Mouse (Mus musculus): Measurements from ENCODE around the gene Alg9. TPM values are rescaled to one million over a fixed set of nuclear protein-coding genes. Genes with fewer than 3 reads are reported as not detected.

Alg9 gene
- polyA plus RNA-seq, 1 experiment from 2014 or later: 53.5 TPM

GRCm38 (mm10) chr9:50742744-50743143, 32.1 kb upstream of the Alg9 start:
- no peak for ATAC-seq
- Histone ChIP-seq H3K4me2 (replicated peaks) (no peak overlapping the region), H3K4me3 (replicated peaks) (no peak overlapping the region), H3K4me1 (replicated peaks) (peaks cover 17% of the 10 kb centered on the region), H3K27me3 (peaks cover 13% of the 10 kb centered on the region; the same call in 1 of the 2 replicates), H3K36me3 (no peaks in the 10 kb centered on the region), H3K9ac (replicated peaks) (no peak overlapping the region), H3K9me3 (no peaks in the 10 kb centered on the region), H3K27ac (no peak overlapping the region)
- 77% methylated on average over 2 of the region's 2 CpGs for WGBS

DNA sequence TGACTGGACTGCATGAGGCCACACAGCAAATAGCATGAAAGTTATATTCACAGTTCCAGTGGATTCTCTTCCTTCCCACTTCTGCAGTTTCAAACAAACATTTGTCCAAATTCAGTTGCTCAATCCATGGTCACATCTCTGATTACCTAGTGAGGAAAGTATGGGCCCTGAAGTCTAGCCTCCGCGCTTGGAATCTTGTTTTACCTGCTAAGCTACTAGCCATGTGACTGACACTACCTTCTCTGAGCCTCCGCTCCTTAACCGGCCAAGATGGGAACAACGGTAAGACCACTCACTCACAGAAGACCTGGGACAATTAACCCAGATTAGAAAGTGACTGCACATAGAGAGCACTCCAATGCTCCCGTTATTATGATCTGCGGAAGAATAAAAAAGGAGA, 29.0 kb upstream of the Alg9 start:
- ATAC-seq: no peak
- 15% methylated on average over 7 of the region's 7 CpGs for WGBS
- Histone ChIP-seq H3K27me3 (peaks cover 13% of the 10 kb centered on the region; the same call in 1 of the 2 replicates), H3K9ac (replicated peaks) (no peak overlapping the region; the same call in 1 of the 2 replicates), H3K4me3 (replicated peaks) (peak overlapping the region; percentile 37), H3K9me3 (no peaks in the 10 kb centered on the region), H3K36me3 (no peaks in the 10 kb centered on the region), H3K27ac (no peak overlapping the region), H3K4me2 (replicated peaks) (peak overlapping the region; percentile 57), H3K4me1 (replicated peaks) (peaks cover 9% of the 10 kb centered on the region; the same call in 1 of the 2 replicates)

DNA sequence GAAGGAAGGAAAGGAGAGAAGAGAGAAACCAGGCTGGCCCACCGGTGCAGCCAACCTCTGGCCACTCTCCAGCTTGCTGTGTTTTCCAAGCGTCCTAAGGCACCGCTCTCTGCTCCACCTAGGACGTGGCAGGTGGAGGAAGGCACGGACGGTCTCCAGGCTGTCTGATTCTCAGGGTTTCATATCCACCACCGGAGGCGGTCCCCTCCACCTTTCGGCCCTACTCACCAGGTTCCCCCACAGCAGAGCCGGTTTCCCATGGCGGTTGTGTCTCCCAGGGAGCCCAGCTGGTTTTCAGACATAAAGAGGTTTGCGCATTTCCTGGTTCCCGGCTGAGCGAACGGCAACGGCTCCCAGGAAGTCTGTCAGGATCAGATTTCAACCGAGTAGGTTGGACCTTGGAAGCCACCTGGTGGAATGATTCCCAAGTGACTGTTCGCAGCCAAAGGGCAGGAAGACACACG, 28.6 kb upstream of the Alg9 start, which contains the start of gene 2310030G06Rik:
2310030G06Rik (minus strand) TSS at position 323 of the 464 bp plus-strand sequence.
- peak within 1 kb of the TSS; percentile 37 for H3K4me3 ChIP-seq (replicated peaks)
- peak within 1 kb of the TSS; percentile 30; the same call in 1 of the 2 replicates for H3K9ac ChIP-seq (replicated peaks)
- H3K27ac ChIP-seq: no peak within 1 kb of the TSS
- peak within 1 kb of the TSS; percentile 57 for H3K4me2 ChIP-seq (replicated peaks)
- H3K4me1 ChIP-seq (replicated peaks): peaks cover 9% of the 10 kb centered on the region; the same call in 1 of the 2 replicates
- H3K36me3 ChIP-seq: no peaks in the 10 kb centered on the region
- H3K9me3 ChIP-seq: no peaks in the 10 kb centered on the region
- peaks cover 13% of the 10 kb centered on the region; the same call in 1 of the 2 replicates for H3K27me3 ChIP-seq
- ATAC-seq: no peak
- 2% methylated on average over 19 of the region's 19 CpGs for WGBS

GRCm38 (mm10) chr9:50750706-50751105, 24.1 kb upstream of the Alg9 start:
- Histone ChIP-seq H3K36me3 (no peaks in the 10 kb centered on the region), H3K9me3 (no peaks in the 10 kb centered on the region), H3K27me3 (peaks cover 13% of the 10 kb centered on the region; the same call in 1 of the 2 replicates), H3K4me1 (replicated peaks) (peaks cover 9% of the 10 kb centered on the region; the same call in 1 of the 2 replicates), H3K27ac (no peak overlapping the region), H3K9ac (replicated peaks) (no peak overlapping the region), H3K4me3 (replicated peaks) (no peak overlapping the region), H3K4me2 (replicated peaks) (no peak overlapping the region)
- no peak for ATAC-seq
- 75% methylated on average over 6 of the region's 6 CpGs for WGBS

- no peak for ATAC-seq
- no peak within 1 kb of the TSS for H3K9ac ChIP-seq (replicated peaks)
- WGBS: 78% methylated on average over 22 of the region's 22 CpGs
- H3K36me3 ChIP-seq: no peaks in the 10 kb centered on the region
- H3K27me3 ChIP-seq: 0 out of 2 replicates have a peak, but pooled peaks cover 10% of the 10 kb centered on the region
- peaks cover 3% of the 10 kb centered on the region; the same call in 1 of the 2 replicates for H3K4me1 ChIP-seq (replicated peaks)
- no peak within 1 kb of the TSS for H3K4me2 ChIP-seq (replicated peaks)
- H3K4me3 ChIP-seq (replicated peaks): no peak within 1 kb of the TSS
- no peak within 1 kb of the TSS for H3K27ac ChIP-seq
- H3K9me3 ChIP-seq: no peaks in the 10 kb centered on the region
These were observed 23.5 kb upstream of the Alg9 start, which contains the start of gene Cryab for GRCm38 (mm10) chr9:50751323-50751722. TSS of gene Cryab (plus strand) at chr9:50751325.

GRCm38 (mm10) chr9:50752054-50752602, 22.7 kb upstream of the Alg9 start, which contains the start of gene Hspb2:
TSS of gene Hspb2 (minus strand) at chr9:50752354.
- H3K9ac ChIP-seq (replicated peaks): no peak within 1 kb of the TSS
- WGBS: 69% methylated on average over 14 of the region's 14 CpGs
- no peak within 1 kb of the TSS for H3K4me2 ChIP-seq (replicated peaks)
- H3K9me3 ChIP-seq: no peaks in the 10 kb centered on the region
- H3K36me3 ChIP-seq: no peaks in the 10 kb centered on the region
- H3K4me3 ChIP-seq (replicated peaks): no peak within 1 kb of the TSS
- H3K27ac ChIP-seq: no peak within 1 kb of the TSS
- no peaks in the 10 kb centered on the region for H3K4me1 ChIP-seq (replicated peaks)
- 0 out of 2 replicates have a peak, but pooled peaks cover 4% of the 10 kb centered on the region for H3K27me3 ChIP-seq
- ATAC-seq: no peak

DNA sequence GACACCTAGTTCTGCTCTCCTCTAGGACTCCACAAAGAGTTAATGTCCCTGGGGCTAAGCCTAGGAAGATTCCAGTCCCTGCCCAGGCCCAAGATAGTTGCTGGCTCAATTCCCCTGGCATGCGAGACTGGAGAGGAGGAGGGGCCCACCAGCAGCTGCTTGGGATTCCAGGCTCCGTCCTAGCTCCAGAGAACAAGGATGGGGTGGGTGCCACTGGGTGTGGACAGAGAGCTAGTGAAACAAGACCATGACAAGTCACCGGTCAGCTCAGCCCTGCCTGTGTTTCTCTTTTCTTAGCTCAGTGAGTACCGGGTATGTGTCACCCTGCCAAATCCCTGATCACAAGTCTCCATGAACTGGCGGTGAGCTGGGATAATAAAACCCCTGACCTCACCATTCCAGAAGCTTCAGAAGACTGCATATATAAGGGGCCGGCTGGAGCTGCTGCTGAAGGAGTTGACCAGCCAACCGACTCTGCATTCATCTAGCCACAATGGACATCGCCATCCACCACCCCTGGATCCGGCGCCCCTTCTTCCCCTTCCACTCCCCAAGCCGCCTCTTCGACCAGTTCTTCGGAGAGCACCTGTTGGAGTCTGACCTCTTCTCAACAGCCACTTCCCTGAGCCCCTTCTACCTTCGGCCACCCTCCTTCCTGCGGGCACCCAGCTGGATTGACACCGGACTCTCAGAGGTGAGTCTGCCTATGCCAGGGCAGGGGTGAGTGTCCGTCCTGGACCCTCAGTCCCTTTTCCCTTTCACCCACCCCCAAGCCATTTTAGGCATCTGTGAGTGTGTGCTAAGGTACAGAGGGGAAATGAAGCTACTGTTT, 21.8 kb upstream of the Alg9 start:
- Histone ChIP-seq H3K27me3 (no peaks in the 10 kb centered on the region), H3K27ac (no peak overlapping the region), H3K4me3 (replicated peaks) (no peak overlapping the region), H3K36me3 (no peaks in the 10 kb centered on the region), H3K4me1 (replicated peaks) (no peaks in the 10 kb centered on the region), H3K9ac (replicated peaks) (no peak overlapping the region), H3K9me3 (no peaks in the 10 kb centered on the region), H3K4me2 (replicated peaks) (no peak overlapping the region)
- ATAC-seq: no peak
- 70% methylated on average over 17 of the region's 17 CpGs for WGBS

- Histone ChIP-seq H3K27ac (no peak overlapping the region), H3K9ac (replicated peaks) (no peak overlapping the region), H3K9me3 (no peaks in the 10 kb centered on the region), H3K4me1 (replicated peaks) (no peaks in the 10 kb centered on the region), H3K36me3 (no peaks in the 10 kb centered on the region), H3K4me3 (replicated peaks) (no peak overlapping the region), H3K27me3 (no peaks in the 10 kb centered on the region), H3K4me2 (replicated peaks) (no peak overlapping the region)
- no peak for ATAC-seq
- WGBS: 78% methylated on average over 7 of the region's 7 CpGs
These were observed 20.9 kb upstream of the Alg9 start for GRCm38 (mm10) chr9:50753947-50754346.

GRCm38 (mm10) chr9:50756711-50757110, 18.1 kb upstream of the Alg9 start:
- Histone ChIP-seq H3K9ac (replicated peaks) (no peak overlapping the region), H3K4me3 (replicated peaks) (no peak overlapping the region), H3K9me3 (no peaks in the 10 kb centered on the region), H3K4me2 (replicated peaks) (no peak overlapping the region), H3K27me3 (no peaks in the 10 kb centered on the region), H3K36me3 (no peaks in the 10 kb centered on the region), H3K4me1 (replicated peaks) (no peaks in the 10 kb centered on the region), H3K27ac (no peak overlapping the region)
- no peak for ATAC-seq
- 54% methylated on average over 5 of the region's 5 CpGs for WGBS

- no peaks in the 10 kb centered on the region for H3K4me1 ChIP-seq (replicated peaks)
These were observed 13.1 kb upstream of the Alg9 start for GRCm38 (mm10) chr9:50761520-50762243.

DNA sequence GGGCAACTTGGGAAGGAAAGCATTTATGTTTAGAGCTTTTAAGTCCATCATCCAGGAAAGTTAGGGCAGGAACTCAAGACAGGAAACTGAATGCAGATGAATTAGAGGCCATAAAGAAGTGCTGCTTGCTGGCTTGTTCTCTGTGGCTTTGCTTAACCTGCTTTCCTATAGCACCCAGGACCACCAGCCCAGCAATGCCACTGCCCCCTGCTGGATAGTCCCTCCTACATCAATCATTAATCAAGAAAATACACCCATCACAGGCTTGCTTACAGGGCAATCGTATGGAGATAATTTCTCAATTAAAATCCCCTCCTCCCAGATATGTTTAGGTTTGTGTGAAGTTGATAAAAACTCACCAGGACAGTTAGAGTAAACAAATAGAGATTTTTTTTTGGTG, 11.5 kb upstream of the Alg9 start:
- no peak overlapping the region for H3K4me3 ChIP-seq (replicated peaks)
- H3K4me2 ChIP-seq (replicated peaks): no peak overlapping the region
- 0 out of 2 replicates have a peak, but pooled peaks cover 2% of the 10 kb centered on the region for H3K36me3 ChIP-seq
- H3K9me3 ChIP-seq: no peaks in the 10 kb centered on the region
- H3K27ac ChIP-seq: no peak overlapping the region
- no peak overlapping the region for H3K9ac ChIP-seq (replicated peaks)
- 74% methylated on average over 1 of the region's 1 CpGs for WGBS
- ATAC-seq: no peak
- H3K4me1 ChIP-seq (replicated peaks): peaks cover 8% of the 10 kb centered on the region
- H3K27me3 ChIP-seq: no peaks in the 10 kb centered on the region

More at GRCm38 (mm10) chr9:50761520-50762243, 13.1 kb upstream of the Alg9 start:
- 71% methylated on average over 6 of the region's 6 CpGs for WGBS
- H3K27me3 ChIP-seq: no peaks in the 10 kb centered on the region
- no peak overlapping the region for H3K4me3 ChIP-seq (replicated peaks)
- 0 out of 2 replicates have a peak, but pooled peaks cover 2% of the 10 kb centered on the region for H3K36me3 ChIP-seq
- H3K27ac ChIP-seq: no peak overlapping the region
- no peaks in the 10 kb centered on the region for H3K9me3 ChIP-seq
- ATAC-seq: no peak
- H3K4me2 ChIP-seq (replicated peaks): no peak overlapping the region
- H3K9ac ChIP-seq (replicated peaks): no peak overlapping the region

Measured in midbrain, embryonic 13.5 days (tissue).